Mouse (Mus musculus) kidney, postnatal 14 days (tissue): ENCODE results near the gene Zcchc13.

ENCODE experiments used
- DNase-seq: peaks from one replicate; pipeline ENCODE4 v3.0.0; 2022; ENCODE audit warnings: mixed read lengths

Zcchc13 gene

GRCm38 (mm10) chrX:103630303-103630702, at the start of gene Zcchc13:
Zcchc13 (plus strand) TSS chrX:103630586.
- DNase-seq, result no peak

GRCm38 (mm10) chrX:103584262-103584661, 46.1 kb upstream of the Zcchc13 start:
- DNase-seq, result no peak

- DNase-seq, result peak; percentile 10
These were observed 38.3 kb upstream of the Zcchc13 start for GRCm38 (mm10) chrX:103592056-103592455.

- DNase-seq, result no peak
These were observed 27.8 kb upstream of the Zcchc13 start for GRCm38 (mm10) chrX:103602553-103602952.

GRCm38 (mm10) chrX:103604211-103604610, 26.2 kb upstream of the Zcchc13 start:
- DNase-seq, result no peak

- no peak for DNase-seq
These were observed 24.9 kb upstream of the Zcchc13 start for GRCm38 (mm10) chrX:103605473-103605872.

GRCm38 (mm10) chrX:103610401-103610800, 20.0 kb upstream of the Zcchc13 start:
- DNase-seq, result no peak

- DNase-seq, result no peak
These were observed 18.9 kb upstream of the Zcchc13 start for GRCm38 (mm10) chrX:103611462-103611861.

- no peak for DNase-seq
These were observed 15.6 kb upstream of the Zcchc13 start for GRCm38 (mm10) chrX:103614700-103615233.

GRCm38 (mm10) chrX:103615453-103615852, 14.9 kb upstream of the Zcchc13 start:
- DNase-seq, result no peak

GRCm38 (mm10) chrX:103616162-103616535, 14.2 kb upstream of the Zcchc13 start:
- peak; percentile 54 for DNase-seq

GRCm38 (mm10) chrX:103616536-103617404, 13.6 kb upstream of the Zcchc13 start:
- peak; percentile 84 for DNase-seq

- DNase-seq, result no peak
These were observed 12.8 kb upstream of the Zcchc13 start for GRCm38 (mm10) chrX:103617405-103618095.

- DNase-seq, result no peak
These were observed 8.6 kb upstream of the Zcchc13 start for GRCm38 (mm10) chrX:103621799-103622198.

GRCm38 (mm10) chrX:103622260-103622934, 8.0 kb upstream of the Zcchc13 start:
- peak; percentile 95 for DNase-seq

- DNase-seq, result peak; percentile 19
These were observed 7.5 kb upstream of the Zcchc13 start for GRCm38 (mm10) chrX:103622935-103623280.

GRCm38 (mm10) chrX:103623411-103623845, 7.0 kb upstream of the Zcchc13 start:
- DNase-seq, result peak; percentile 31

GRCm38 (mm10) chrX:103624426-103625168, 5.8 kb upstream of the Zcchc13 start:
- no peak for DNase-seq

GRCm38 (mm10) chrX:103628890-103629289, 1.5 kb upstream of the Zcchc13 start:
- DNase-seq, result peak; percentile 24

GRCm38 (mm10) chrX:103633895-103634294, 3.5 kb downstream of the Zcchc13 start:
- DNase-seq, result no peak

GRCm38 (mm10) chrX:103636021-103636420, 5.6 kb downstream of the Zcchc13 start:
- DNase-seq, result no peak

GRCm38 (mm10) chrX:103638566-103638965, 8.2 kb downstream of the Zcchc13 start:
- DNase-seq, result peak; percentile 21
